Mouse (Mus musculus): ENCODE data around the gene Olfr283. TPM values are rescaled to one million over a fixed set of nuclear protein-coding genes. Genes with fewer than 3 reads are reported as not detected.
A peak's percentile ranks its signal among the peaks of the same experiment; 100 is the strongest.

The Olfr283 gene
- polyA plus RNA-seq, 1 experiment from 2014 or later, result not detected

- H3K27ac ChIP-seq (replicated peaks; ENCODE audit: low read depth, low read length), result no peak overlapping the region
- no peaks in the 10 kb centered on the region for H3K36me3 ChIP-seq (replicated peaks; ENCODE audit: control insufficient read depth, insufficient read depth, low read depth, low read length)
- H3K4me1 ChIP-seq (ENCODE audit: control insufficient read depth, insufficient read depth, low read length), result no peaks in the 10 kb centered on the region
- no peak for DNase-seq (ENCODE audit: low spot score)
- 83% methylated on average over 4 of the region's 4 CpGs for WGBS
- no peaks in the 10 kb centered on the region for H3K27me3 ChIP-seq (ENCODE audit: control insufficient read depth, insufficient read depth, low read length)
- no peak for ATAC-seq (replicated peaks; ENCODE audit: insufficient number of reproducible peaks, low FRiP score, low TSS enrichment, low read depth)
- H3K9ac ChIP-seq (replicated peaks; ENCODE audit: low read length), result no peak overlapping the region
- H3K9me3 ChIP-seq (replicated peaks; ENCODE audit: control insufficient read depth, low read length), result no peaks in the 10 kb centered on the region
- no peak overlapping the region for H3K4me3 ChIP-seq (ENCODE audit: low read depth, low read length)
- H3K4me2 ChIP-seq (ENCODE audit: low read depth, low read length), result no peak overlapping the region
Measured at GRCm38 (mm10) chr15:98415996-98416395, 35.2 kb upstream of the Olfr283 start.

GRCm38 (mm10) chr15:98410249-98410648 is 29.5 kb upstream of the Olfr283 start:
- Histone ChIP-seq H3K9me3 (replicated peaks; ENCODE audit: control insufficient read depth, low read length) (no peaks in the 10 kb centered on the region), H3K27ac (replicated peaks; ENCODE audit: low read depth, low read length) (no peak overlapping the region), H3K4me3 (ENCODE audit: low read depth, low read length) (no peak overlapping the region), H3K4me2 (ENCODE audit: low read depth, low read length) (no peak overlapping the region), H3K4me1 (ENCODE audit: control insufficient read depth, insufficient read depth, low read length) (no peaks in the 10 kb centered on the region), H3K9ac (replicated peaks; ENCODE audit: low read length) (no peak overlapping the region), H3K27me3 (ENCODE audit: control insufficient read depth, insufficient read depth, low read length) (no peaks in the 10 kb centered on the region), H3K36me3 (replicated peaks; ENCODE audit: control insufficient read depth, insufficient read depth, low read depth, low read length) (no peaks in the 10 kb centered on the region)
- DNase-seq (ENCODE audit: low spot score) (no peak), ATAC-seq (replicated peaks; ENCODE audit: insufficient number of reproducible peaks, low FRiP score, low TSS enrichment, low read depth) (no peak)
- whole genome bisulfite sequencing, result 94% methylated on average over 9 of the region's 9 CpGs

GRCm38 (mm10) chr15:98409635-98410034 is 28.9 kb upstream of the Olfr283 start:
- Histone ChIP-seq H3K4me1 (ENCODE audit: control insufficient read depth, insufficient read depth, low read length) (no peaks in the 10 kb centered on the region), H3K27ac (replicated peaks; ENCODE audit: low read depth, low read length) (no peak overlapping the region), H3K4me2 (ENCODE audit: low read depth, low read length) (no peak overlapping the region), H3K9ac (replicated peaks; ENCODE audit: low read length) (no peak overlapping the region), H3K36me3 (replicated peaks; ENCODE audit: control insufficient read depth, insufficient read depth, low read depth, low read length) (no peaks in the 10 kb centered on the region), H3K4me3 (ENCODE audit: low read depth, low read length) (no peak overlapping the region), H3K9me3 (replicated peaks; ENCODE audit: control insufficient read depth, low read length) (no peaks in the 10 kb centered on the region), H3K27me3 (ENCODE audit: control insufficient read depth, insufficient read depth, low read length) (no peaks in the 10 kb centered on the region)
- DNase-seq (ENCODE audit: low spot score) (no peak), ATAC-seq (replicated peaks; ENCODE audit: insufficient number of reproducible peaks, low FRiP score, low TSS enrichment, low read depth) (no peak)
- 88% methylated on average over 2 of the region's 2 CpGs for WGBS

- peak; percentile 9 for DNase-seq (ENCODE audit: low spot score)
- Histone ChIP-seq H3K27me3 (ENCODE audit: control insufficient read depth, insufficient read depth, low read length) (no peaks in the 10 kb centered on the region), H3K36me3 (replicated peaks; ENCODE audit: control insufficient read depth, insufficient read depth, low read depth, low read length) (no peaks in the 10 kb centered on the region), H3K4me2 (ENCODE audit: low read depth, low read length) (no peak overlapping the region), H3K9ac (replicated peaks; ENCODE audit: low read length) (no peak overlapping the region), H3K4me1 (ENCODE audit: control insufficient read depth, insufficient read depth, low read length) (no peaks in the 10 kb centered on the region), H3K27ac (replicated peaks; ENCODE audit: low read depth, low read length) (no peak overlapping the region), H3K4me3 (ENCODE audit: low read depth, low read length) (no peak overlapping the region), H3K9me3 (replicated peaks; ENCODE audit: control insufficient read depth, low read length) (no peaks in the 10 kb centered on the region)
- WGBS, result 69% methylated on average over 17 of the region's 17 CpGs
- ATAC-seq (replicated peaks; ENCODE audit: insufficient number of reproducible peaks, low FRiP score, low TSS enrichment, low read depth), result no peak
Measured at GRCm38 (mm10) chr15:98408406-98409060, 27.8 kb upstream of the Olfr283 start.

GRCm38 (mm10) chr15:98402356-98402755 is 21.6 kb upstream of the Olfr283 start:
- no peaks in the 10 kb centered on the region for H3K9me3 ChIP-seq (replicated peaks; ENCODE audit: control insufficient read depth, low read length)
- ATAC-seq (replicated peaks; ENCODE audit: insufficient number of reproducible peaks, low FRiP score, low TSS enrichment, low read depth) (no peak), DNase-seq (ENCODE audit: low spot score) (no peak)
- H3K27me3 ChIP-seq (ENCODE audit: control insufficient read depth, insufficient read depth, low read length), result no peaks in the 10 kb centered on the region
- H3K4me1 ChIP-seq (ENCODE audit: control insufficient read depth, insufficient read depth, low read length), result no peaks in the 10 kb centered on the region
- no peak overlapping the region for H3K4me3 ChIP-seq (ENCODE audit: low read depth, low read length)
- 87% methylated on average over 10 of the region's 10 CpGs for WGBS
- no peak overlapping the region for H3K4me2 ChIP-seq (ENCODE audit: low read depth, low read length)
- no peaks in the 10 kb centered on the region for H3K36me3 ChIP-seq (replicated peaks; ENCODE audit: control insufficient read depth, insufficient read depth, low read depth, low read length)
- no peak overlapping the region for H3K27ac ChIP-seq (replicated peaks; ENCODE audit: low read depth, low read length)
- no peak overlapping the region for H3K9ac ChIP-seq (replicated peaks; ENCODE audit: low read length)

- H3K27ac ChIP-seq (replicated peaks; ENCODE audit: low read depth, low read length), result no peak overlapping the region
- WGBS, result 68% methylated on average over 1 of the region's 1 CpGs
- H3K4me3 ChIP-seq (ENCODE audit: low read depth, low read length), result no peak overlapping the region
- no peak for DNase-seq (ENCODE audit: low spot score)
- H3K27me3 ChIP-seq (ENCODE audit: control insufficient read depth, insufficient read depth, low read length), result no peaks in the 10 kb centered on the region
- no peak overlapping the region for H3K4me2 ChIP-seq (ENCODE audit: low read depth, low read length)
- H3K9ac ChIP-seq (replicated peaks; ENCODE audit: low read length), result no peak overlapping the region
- no peaks in the 10 kb centered on the region for H3K4me1 ChIP-seq (ENCODE audit: control insufficient read depth, insufficient read depth, low read length)
- no peaks in the 10 kb centered on the region for H3K36me3 ChIP-seq (replicated peaks; ENCODE audit: control insufficient read depth, insufficient read depth, low read depth, low read length)
- ATAC-seq (replicated peaks; ENCODE audit: insufficient number of reproducible peaks, low FRiP score, low TSS enrichment, low read depth), result no peak
- H3K9me3 ChIP-seq (replicated peaks; ENCODE audit: control insufficient read depth, low read length), result no peaks in the 10 kb centered on the region
Measured at GRCm38 (mm10) chr15:98397136-98397535, 16.4 kb upstream of the Olfr283 start.

- Histone ChIP-seq H3K4me3 (ENCODE audit: low read depth, low read length) (no peak overlapping the region), H3K27me3 (ENCODE audit: control insufficient read depth, insufficient read depth, low read length) (no peaks in the 10 kb centered on the region), H3K36me3 (replicated peaks; ENCODE audit: control insufficient read depth, insufficient read depth, low read depth, low read length) (no peaks in the 10 kb centered on the region), H3K27ac (replicated peaks; ENCODE audit: low read depth, low read length) (no peak overlapping the region), H3K9me3 (replicated peaks; ENCODE audit: control insufficient read depth, low read length) (no peaks in the 10 kb centered on the region), H3K9ac (replicated peaks; ENCODE audit: low read length) (no peak overlapping the region), H3K4me2 (ENCODE audit: low read depth, low read length) (no peak overlapping the region), H3K4me1 (ENCODE audit: control insufficient read depth, insufficient read depth, low read length) (no peaks in the 10 kb centered on the region)
- ATAC-seq (replicated peaks; ENCODE audit: insufficient number of reproducible peaks, low FRiP score, low TSS enrichment, low read depth) (no peak), DNase-seq (ENCODE audit: low spot score) (no peak)
- WGBS, result 61% methylated on average over 2 of the region's 2 CpGs
Measured at GRCm38 (mm10) chr15:98391903-98392187, 11.1 kb upstream of the Olfr283 start.

- DNase-seq (ENCODE audit: low spot score), result no peak
- Histone ChIP-seq H3K4me2 (ENCODE audit: low read depth, low read length) (no peak overlapping the region), H3K27me3 (ENCODE audit: control insufficient read depth, insufficient read depth, low read length) (no peaks in the 10 kb centered on the region), H3K9ac (replicated peaks; ENCODE audit: low read length) (no peak overlapping the region), H3K9me3 (replicated peaks; ENCODE audit: control insufficient read depth, low read length) (no peaks in the 10 kb centered on the region), H3K36me3 (replicated peaks; ENCODE audit: control insufficient read depth, insufficient read depth, low read depth, low read length) (no peaks in the 10 kb centered on the region), H3K27ac (replicated peaks; ENCODE audit: low read depth, low read length) (no peak overlapping the region), H3K4me3 (ENCODE audit: low read depth, low read length) (no peak overlapping the region), H3K4me1 (ENCODE audit: control insufficient read depth, insufficient read depth, low read length) (no peaks in the 10 kb centered on the region)
- WGBS, result 70% methylated on average over 10 of the region's 10 CpGs
- no peak for ATAC-seq (replicated peaks; ENCODE audit: insufficient number of reproducible peaks, low FRiP score, low TSS enrichment, low read depth)
Measured at GRCm38 (mm10) chr15:98391081-98391902, 10.5 kb upstream of the Olfr283 start.

Data from embryonic facial prominence, embryonic 11.5 days (tissue).